Mouse (Mus musculus) E14TG2a.4 (cell line): ENCODE measurements at regions not wholly inside any gene's neighbourhood (a gene's known extent, or its start where the extent isn't known, plus 50 kb on each side); places are given as distances from the start of the nearest gene placed in this dataset.

Experiments
- CTCF ChIP-seq: conservative IDR thresholded peaks from 2 replicates; pipeline ENCODE4 v1.5.1; 2014; ENCODE audit warnings: low read length
- POU5F1 ChIP-seq: IDR thresholded peaks from 2 replicates; pipeline ENCODE4 v1.6.1; 2014; ENCODE audit warnings: low read length, borderline replicate concordance

DNA sequence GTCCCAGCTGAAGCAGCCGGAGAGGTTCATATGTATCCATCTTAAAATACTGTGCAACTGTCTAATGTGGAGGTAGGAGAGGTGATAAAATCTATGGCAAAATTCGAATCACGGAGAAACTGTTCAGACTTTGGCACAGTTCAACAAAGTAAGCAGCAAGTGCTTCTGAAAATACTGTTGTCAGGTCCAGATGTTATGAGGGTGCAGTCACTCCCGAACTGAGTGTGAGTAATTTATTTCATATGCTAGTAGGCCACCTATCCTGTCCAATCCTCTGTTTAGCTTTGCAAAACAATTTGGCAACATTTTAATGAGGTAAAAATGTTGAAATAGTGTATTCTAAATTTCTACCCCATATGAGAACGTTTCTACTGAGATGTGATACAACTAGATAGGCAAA is 90.1 kb upstream of the Zfp770 start:
- no peak for TF ChIP-seq CTCF
- TF ChIP-seq POU5F1 = no peak
